Comparison of ENCODE assay signal across 8 mouse cellular contexts in genomic region chr2:93032049-93032448, GRCm38 (mm10). TPM values are rescaled to one million over a fixed set of nuclear protein-coding genes. Genes with fewer than 3 reads are reported as not detected.
DNase-seq lines count a peak whose midpoint lies in the region.

No protein-coding gene starts in this region.

- peak; percentile 68 to 91 for DNase-seq in adrenal gland, adult (ENCODE audit: inconsistent age in 2 of 2, low spot score in 1 of 2)
- DNase-seq in adrenal gland, adult 18-20 months (ENCODE audit: low spot score in 2 of 2) = no peak
- DNase-seq in lung, postnatal 10 days = peak; percentile 71
- DNase-seq in lung, adult 18-20 months = no peak
- peak; percentile 46 for DNase-seq in gastrocnemius, postnatal 14 days
- peak; percentile 48 to 52 for DNase-seq in kidney, postnatal 36 days
- no peak for DNase-seq in spleen, postnatal 14 days (ENCODE audit: low spot score in 2 of 2)
- DNase-seq in embryo, embryonic 9.5 days (ENCODE audit: extremely low spot score) = no peak

- intact Hi-C loops in gastrocnemius, postnatal 14 days (cut with DNase I; ENCODE audit: low total_unique reads) = no loop called here

RNA-seq across cellular contexts. Expression of gene Prdm11, which starts 13.9 kb away (rescaled TPM):
- total RNA-seq in adrenal gland, adult 18-20 months (2021) = 10 to 100 TPM; 40.9 to 46.5 TPM
- 1 to 10 TPM; 1.6 to 1.9 TPM for total RNA-seq in gastrocnemius, postnatal 14 days (2021)

Comparison
In these comparisons a context has a peak if more than half of its experiments do, and no peak if none do; other contexts are left out.
1. DNase-seq: peak in adrenal gland, adult (2 of 2), lung, postnatal 10 days (single experiment), gastrocnemius, postnatal 14 days (single experiment) and kidney, postnatal 36 days (2 of 2); none in adrenal gland, adult 18-20 months (0 of 2), lung, adult 18-20 months (0 of 2), spleen, postnatal 14 days (0 of 2) and embryo, embryonic 9.5 days (single experiment).
2. RNA of gene Prdm11, which starts 13.9 kb away (total RNA-seq): 40.9 to 46.5 TPM in adrenal gland, adult 18-20 months; 1.6 to 1.9 TPM in gastrocnemius, postnatal 14 days; every median in the first group is over 10 times any median in the second.